Mouse (Mus musculus) heart, embryonic 15.5 days (tissue): ENCODE data around the gene Epb41l5. TPM values are rescaled to one million over a fixed set of nuclear protein-coding genes. Genes with fewer than 3 reads are reported as not detected.
A peak's percentile ranks its signal among the peaks of the same experiment; 100 is the strongest.

Experiments used
- ATAC-seq: fragments of 200-750 bp; cut with Nextera tagmentation; replicated peaks from 2 replicates; pipeline ENCODE4 v1.8.0; 2017; ENCODE audit warnings: low read depth, moderate TSS enrichment; ENCODE audit not compliant: insufficient number of reproducible peaks, insufficient read depth, low FRiP score
- H3K27ac ChIP-seq: fragments of 300-500 bp; sonication (generic); 2 replicates; pipeline ENCODE4 v1.5.1; 2015; ENCODE audit warnings: mild to moderate bottlenecking, inconsistent platforms
- H3K27me3 ChIP-seq: fragments of 300-500 bp; sonication (generic); 2 replicates; pipeline ENCODE4 v1.6.1; 2015; ENCODE audit warnings: inconsistent platforms
- H3K36me3 ChIP-seq: fragments of 300-500 bp; sonication (generic); 2 replicates; pipeline ENCODE4 v1.6.1; 2015; ENCODE audit warnings: mild to moderate bottlenecking, inconsistent platforms
- H3K4me1 ChIP-seq: fragments of 300-500 bp; sonication (generic); replicated peaks from 2 replicates; pipeline ENCODE4 v1.6.1; 2015; ENCODE audit warnings: inconsistent platforms
- H3K4me2 ChIP-seq: fragments of 300-500 bp; sonication (generic); 2 replicates; pipeline ENCODE4 v1.6.1; 2015; ENCODE audit warnings: inconsistent platforms, mild to moderate bottlenecking, moderate library complexity
- H3K4me3 ChIP-seq: fragments of 300-500 bp; sonication (generic); 2 replicates; pipeline ENCODE4 v1.5.1; 2015; ENCODE audit warnings: mild to moderate bottlenecking, inconsistent platforms
- H3K9ac ChIP-seq: fragments of 300-500 bp; sonication (generic); 2 replicates; pipeline ENCODE4 v1.6.1; 2015; ENCODE audit warnings: mild to moderate bottlenecking, inconsistent platforms
- H3K9me3 ChIP-seq: fragments of 300-500 bp; sonication (generic); replicated peaks from 2 replicates; pipeline ENCODE4 v1.6.1; 2016; ENCODE audit warnings: inconsistent platforms
- WGBS: fragments of 180-500 bp; shearing (Covaris S2); methylation state at CpG from one replicate; pipeline ENCODE4 v1.1.7; 2015; ENCODE audit warnings: mixed read lengths; 5-methylcytosine and 5-hydroxymethylcytosine counted together
- polyA plus RNA-seq: library from polyadenylated mRNA; unstranded; fragments of >200 nt; fragmentation: Nextera tagmentation; extraction: Ambion mirVana; gene quantifications from 2 replicates; pipeline ENCODE4 v1.2.1, GENCODE M21; 2015

The Epb41l5 gene
- polyA plus RNA-seq, 1 experiment from 2014 or later, result 9.5 TPM

- WGBS, result 65% methylated on average over 2 of the region's 2 CpGs
- ATAC-seq, result no peak
- no peak overlapping the region for H3K9ac ChIP-seq
- no peaks in the 10 kb centered on the region for H3K9me3 ChIP-seq
- H3K36me3 ChIP-seq, result no peaks in the 10 kb centered on the region
- H3K4me2 ChIP-seq, result no peak overlapping the region
- no peaks in the 10 kb centered on the region for H3K27me3 ChIP-seq
- H3K27ac ChIP-seq, result no peak overlapping the region
- no peak overlapping the region for H3K4me3 ChIP-seq
- H3K4me1 ChIP-seq, result no peaks in the 10 kb centered on the region
These were observed 58.8 kb downstream of the Epb41l5 start for GRCm38 (mm10) chr1:119590041-119590440.

- no peak overlapping the region for H3K27ac ChIP-seq
- no peaks in the 10 kb centered on the region for H3K4me1 ChIP-seq
- no peak for ATAC-seq
- no peak overlapping the region for H3K9ac ChIP-seq
- no peak overlapping the region for H3K4me3 ChIP-seq
- no peaks in the 10 kb centered on the region for H3K27me3 ChIP-seq
- H3K9me3 ChIP-seq, result no peaks in the 10 kb centered on the region
- WGBS, result 83% methylated on average over 2 of the region's 2 CpGs
- no peak overlapping the region for H3K4me2 ChIP-seq
- H3K36me3 ChIP-seq, result no peaks in the 10 kb centered on the region
These were observed 63.8 kb downstream of the Epb41l5 start for GRCm38 (mm10) chr1:119584974-119585373.

GRCm38 (mm10) chr1:119570134-119570533 lies 78.7 kb downstream of the Epb41l5 start:
- ATAC-seq, result no peak
- no peak overlapping the region for H3K4me2 ChIP-seq
- H3K9me3 ChIP-seq, result no peaks in the 10 kb centered on the region
- H3K27me3 ChIP-seq, result no peaks in the 10 kb centered on the region
- WGBS, result 45% methylated on average over 1 of the region's 1 CpGs
- peaks cover 3% of the 10 kb centered on the region; the same call in 1 of the 2 replicates for H3K36me3 ChIP-seq
- no peak overlapping the region for H3K27ac ChIP-seq
- no peaks in the 10 kb centered on the region for H3K4me1 ChIP-seq
- H3K9ac ChIP-seq, result no peak overlapping the region
- H3K4me3 ChIP-seq, result no peak overlapping the region

- no peaks in the 10 kb centered on the region for H3K27me3 ChIP-seq
- H3K4me1 ChIP-seq, result no peaks in the 10 kb centered on the region
- 0 out of 2 replicates have a peak, but pooled peaks cover 3% of the 10 kb centered on the region for H3K36me3 ChIP-seq
- no peak overlapping the region for H3K9ac ChIP-seq
- no peak for ATAC-seq
- no peak overlapping the region for H3K4me3 ChIP-seq
- H3K9me3 ChIP-seq, result no peaks in the 10 kb centered on the region
- WGBS, result 90% methylated on average over 4 of the region's 4 CpGs
- no peak overlapping the region for H3K4me2 ChIP-seq
- H3K27ac ChIP-seq, result no peak overlapping the region
These were observed 83.3 kb downstream of the Epb41l5 start for GRCm38 (mm10) chr1:119565531-119565930.

- 86% methylated on average over 4 of the region's 4 CpGs for WGBS
- H3K36me3 ChIP-seq, result no peaks in the 10 kb centered on the region; the same call in 1 of the 2 replicates
These were observed 91.0 kb downstream of the Epb41l5 start for GRCm38 (mm10) chr1:119557641-119558395.

GRCm38 (mm10) chr1:119555651-119556050 lies 93.1 kb downstream of the Epb41l5 start:
- H3K4me3 ChIP-seq, result no peak overlapping the region
- no peak for ATAC-seq
- H3K4me2 ChIP-seq, result no peak overlapping the region
- WGBS, result 61% methylated on average over 5 of the region's 5 CpGs
- H3K4me1 ChIP-seq, result no peaks in the 10 kb centered on the region
- no peaks in the 10 kb centered on the region; the same call in 1 of the 2 replicates for H3K36me3 ChIP-seq
- H3K9me3 ChIP-seq, result no peaks in the 10 kb centered on the region
- H3K27me3 ChIP-seq, result no peaks in the 10 kb centered on the region
- H3K27ac ChIP-seq, result no peak overlapping the region
- no peak overlapping the region for H3K9ac ChIP-seq

More at GRCm38 (mm10) chr1:119557641-119558395, 91.0 kb downstream of the Epb41l5 start:
- no peak overlapping the region for H3K27ac ChIP-seq
- H3K9ac ChIP-seq, result no peak overlapping the region
- H3K27me3 ChIP-seq, result no peaks in the 10 kb centered on the region
- ATAC-seq, result no peak
- no peak overlapping the region for H3K4me2 ChIP-seq
- no peak overlapping the region for H3K4me3 ChIP-seq
- H3K4me1 ChIP-seq, result no peaks in the 10 kb centered on the region
- no peaks in the 10 kb centered on the region for H3K9me3 ChIP-seq

GRCm38 (mm10) chr1:119551651-119552050 lies 97.1 kb downstream of the Epb41l5 start:
- no peak overlapping the region for H3K27ac ChIP-seq
- no peak overlapping the region for H3K4me3 ChIP-seq
- no peaks in the 10 kb centered on the region for H3K9me3 ChIP-seq
- whole genome bisulfite sequencing, result 98% methylated on average over 1 of the region's 1 CpGs
- ATAC-seq, result no peak
- H3K36me3 ChIP-seq, result no peaks in the 10 kb centered on the region; the same call in 1 of the 2 replicates
- H3K4me1 ChIP-seq, result no peaks in the 10 kb centered on the region
- H3K27me3 ChIP-seq, result no peaks in the 10 kb centered on the region
- no peak overlapping the region for H3K4me2 ChIP-seq
- H3K9ac ChIP-seq, result no peak overlapping the region

GRCm38 (mm10) chr1:119550064-119550463 lies 98.7 kb downstream of the Epb41l5 start:
- no peak overlapping the region for H3K9ac ChIP-seq
- ATAC-seq, result no peak
- no peak overlapping the region for H3K4me2 ChIP-seq
- H3K4me1 ChIP-seq, result no peaks in the 10 kb centered on the region; the same call in 1 of the 2 replicates
- no peaks in the 10 kb centered on the region; the same call in 1 of the 2 replicates for H3K36me3 ChIP-seq
- no peak overlapping the region for H3K4me3 ChIP-seq
- H3K9me3 ChIP-seq, result no peaks in the 10 kb centered on the region
- H3K27me3 ChIP-seq, result no peaks in the 10 kb centered on the region
- H3K27ac ChIP-seq, result no peak overlapping the region
- WGBS, result 93% methylated on average over 2 of the region's 2 CpGs

GRCm38 (mm10) chr1:119549327-119549689 lies 99.5 kb downstream of the Epb41l5 start:
- H3K4me3 ChIP-seq, result no peak overlapping the region
- H3K4me2 ChIP-seq, result no peak overlapping the region
- H3K27me3 ChIP-seq, result no peaks in the 10 kb centered on the region
- WGBS, result 67% methylated on average over 7 of the region's 7 CpGs
- no peak for ATAC-seq
- H3K27ac ChIP-seq, result no peak overlapping the region
- no peaks in the 10 kb centered on the region for H3K9me3 ChIP-seq
- H3K4me1 ChIP-seq, result peaks cover 3% of the 10 kb centered on the region; the same call in 1 of the 2 replicates
- H3K9ac ChIP-seq, result no peak overlapping the region
- no peaks in the 10 kb centered on the region; the same call in 1 of the 2 replicates for H3K36me3 ChIP-seq

GRCm38 (mm10) chr1:119548668-119549326 lies 100.0 kb downstream of the Epb41l5 start:
- no peaks in the 10 kb centered on the region; the same call in 1 of the 2 replicates for H3K36me3 ChIP-seq
- WGBS, result 64% methylated on average over 7 of the region's 7 CpGs
- H3K4me2 ChIP-seq, result no peak overlapping the region
- H3K27me3 ChIP-seq, result no peaks in the 10 kb centered on the region
- H3K27ac ChIP-seq, result no peak overlapping the region
- no peak overlapping the region for H3K9ac ChIP-seq
- peaks cover 3% of the 10 kb centered on the region; the same call in 1 of the 2 replicates for H3K4me1 ChIP-seq
- H3K4me3 ChIP-seq, result no peak overlapping the region
- no peaks in the 10 kb centered on the region for H3K9me3 ChIP-seq
- ATAC-seq, result peak; percentile 18; the same call in 1 of the 2 replicates

- H3K27me3 ChIP-seq, result no peaks in the 10 kb centered on the region
- no peaks in the 10 kb centered on the region for H3K36me3 ChIP-seq
- 65% methylated on average over 3 of the region's 3 CpGs for WGBS
- H3K4me2 ChIP-seq, result no peak overlapping the region
- H3K27ac ChIP-seq, result no peak overlapping the region
- peaks cover 6% of the 10 kb centered on the region for H3K4me1 ChIP-seq
- no peak overlapping the region for H3K4me3 ChIP-seq
- no peak overlapping the region for H3K9ac ChIP-seq
- no peak for ATAC-seq
- no peaks in the 10 kb centered on the region for H3K9me3 ChIP-seq
These were observed 102.3 kb downstream of the Epb41l5 start for GRCm38 (mm10) chr1:119546490-119546889.
